Comparison of ENCODE assay signal across 10 mouse cellular contexts in genomic region chrX:153936111-153936510, GRCm38 (mm10).
"Had no signal": no experiment of that assay in that cellular context is flagged by ENCODE, and none has a peak within 500 bp of the region (broad histone marks: within the 10 kb centered on the region; RNA-seq: fewer than 3 reads in every experiment).

No protein-coding gene starts in this region.

- DNase-seq: kidney, adult 2 months; layer of hippocampus, adult 9-11 months; liver; liver, embryonic 13.5 days; lung, embryonic 14.5 days; lung, postnatal 36 days; right cerebral cortex, adult 18-20 months; right cerebral cortex, postnatal 14 days; right cerebral cortex, postnatal 4 days; thymus, postnatal 36 days had no signal
